Mouse (Mus musculus) neural tube, embryonic 13.5 days (tissue): Measurements from ENCODE around the gene Ghrl. TPM values are rescaled to one million over a fixed set of nuclear protein-coding genes. Genes with fewer than 3 reads are reported as not detected.
"Not testable (repeated sequence)": the region's sequence is repeated elsewhere in the genome, so short reads cannot be mapped to it uniquely, and the experiment has no call there.

Experiments
- ATAC-seq: fragments of 200-750 bp; cut with Nextera tagmentation; 2 replicates; pipeline ENCODE4 v1.8.0; 2017; ENCODE audit warnings: low read depth, mild to moderate bottlenecking, moderate TSS enrichment, moderate library complexity
- H3K27ac ChIP-seq: fragments of 300-500 bp; sonication (generic); replicated peaks from 2 replicates; pipeline ENCODE4 v1.5.1; 2015; ENCODE audit warnings: moderate library complexity, mild to moderate bottlenecking, inconsistent platforms
- H3K27me3 ChIP-seq: fragments of 300-500 bp; sonication (generic); 2 replicates; pipeline ENCODE4 v1.6.1; 2015; ENCODE audit warnings: mild to moderate bottlenecking, inconsistent platforms
- H3K36me3 ChIP-seq: fragments of 300-500 bp; sonication (generic); 2 replicates; pipeline ENCODE4 v1.6.1; 2015; ENCODE audit warnings: mild to moderate bottlenecking, inconsistent platforms
- H3K4me1 ChIP-seq: fragments of 300-500 bp; sonication (generic); replicated peaks from 2 replicates; pipeline ENCODE4 v1.6.1; 2015; ENCODE audit warnings: inconsistent platforms
- H3K4me2 ChIP-seq: fragments of 300-500 bp; sonication (generic); 2 replicates; pipeline ENCODE4 v1.6.1; 2015; ENCODE audit warnings: inconsistent platforms, mild to moderate bottlenecking, moderate library complexity
- H3K4me3 ChIP-seq: fragments of 300-500 bp; sonication (generic); 2 replicates; pipeline ENCODE4 v1.5.1; 2015; ENCODE audit warnings: mild to moderate bottlenecking, inconsistent platforms
- H3K9ac ChIP-seq: fragments of 300-500 bp; sonication (generic); 2 replicates; pipeline ENCODE4 v1.6.1; 2015; ENCODE audit warnings: moderate library complexity, mild to moderate bottlenecking, inconsistent platforms
- H3K9me3 ChIP-seq: fragments of 300-500 bp; sonication (generic); 2 replicates; pipeline ENCODE4 v1.6.1; 2016; ENCODE audit warnings: inconsistent platforms
- WGBS: fragments of 180-500 bp; shearing (Covaris S2); methylation state at CpG from one replicate; pipeline ENCODE4 v1.1.7; 2015; 5-methylcytosine and 5-hydroxymethylcytosine counted together
- microRNA-seq: library from miRNA; unstranded; fragments of <30 nt; microRNA quantifications from one replicate; pipeline ENCODE4, GENCODE M21; 2016
- polyA plus RNA-seq: library from polyadenylated mRNA; unstranded; fragments of >200 nt; fragmentation: Nextera tagmentation; extraction: Ambion mirVana; gene quantifications from 2 replicates; pipeline ENCODE4 v1.2.1, GENCODE M21; 2015

The Ghrl gene
- polyA plus RNA-seq, 1 experiment from 2014 or later, result 0.22 TPM

GRCm38 (mm10) chr6:113678246-113679012 lies 41.3 kb downstream of the Ghrl start:
- no peaks in the 10 kb centered on the region for H3K36me3 ChIP-seq
- no peaks in the 10 kb centered on the region for H3K9me3 ChIP-seq
- no peaks in the 10 kb centered on the region for H3K27me3 ChIP-seq
- H3K9ac ChIP-seq, result no peak overlapping the region
- ATAC-seq, result no peak
- no peak overlapping the region for H3K27ac ChIP-seq
- no peaks in the 10 kb centered on the region for H3K4me1 ChIP-seq
- WGBS, result 70% methylated on average over 14 of the region's 14 CpGs
- H3K4me2 ChIP-seq, result no peak overlapping the region
- H3K4me3 ChIP-seq, result no peak overlapping the region

- Histone ChIP-seq H3K9ac (no peak overlapping the region), H3K27ac (no peak overlapping the region), H3K4me2 (no peak overlapping the region), H3K4me3 (no peak overlapping the region), H3K27me3 (no peaks in the 10 kb centered on the region), H3K9me3 (no peaks in the 10 kb centered on the region), H3K4me1 (no peaks in the 10 kb centered on the region), H3K36me3 (no peaks in the 10 kb centered on the region)
- WGBS, result 82% methylated on average over 14 of the region's 14 CpGs
- no peak for ATAC-seq
These were observed 42.5 kb downstream of the Ghrl start for GRCm38 (mm10) chr6:113677070-113677734.

DNA sequence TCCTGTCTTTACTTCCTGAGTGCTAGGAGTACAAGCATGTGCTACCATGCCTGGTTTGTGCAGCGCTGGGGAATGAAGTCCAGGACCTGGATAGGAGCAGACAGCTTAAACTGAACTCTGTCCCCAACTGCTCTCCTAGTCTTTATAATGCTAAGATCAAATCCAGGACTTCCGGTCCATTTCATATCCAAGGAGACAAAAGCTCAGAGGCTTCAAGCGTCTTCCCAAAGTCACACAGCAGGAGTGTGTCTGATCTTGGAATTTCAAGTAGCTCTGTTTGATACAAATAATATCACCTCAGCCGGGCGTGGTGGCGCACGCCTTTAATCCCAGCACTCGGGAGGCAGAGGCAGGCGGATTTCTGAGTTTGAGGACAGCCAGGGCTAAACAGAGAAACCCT lies 43.7 kb downstream of the Ghrl start:
- H3K4me2 ChIP-seq, result no peak overlapping the region
- H3K9ac ChIP-seq, result no peak overlapping the region
- no peaks in the 10 kb centered on the region for H3K9me3 ChIP-seq
- no peaks in the 10 kb centered on the region for H3K36me3 ChIP-seq
- no peaks in the 10 kb centered on the region for H3K27me3 ChIP-seq
- H3K27ac ChIP-seq, result no peak overlapping the region
- H3K4me1 ChIP-seq, result no peaks in the 10 kb centered on the region
- no peak for ATAC-seq
- WGBS, result 91% methylated on average over 9 of the region's 9 CpGs
- H3K4me3 ChIP-seq, result no peak overlapping the region

- no peak overlapping the region for H3K4me3 ChIP-seq
- no peaks in the 10 kb centered on the region for H3K4me1 ChIP-seq
- no peaks in the 10 kb centered on the region for H3K27me3 ChIP-seq
- H3K9ac ChIP-seq, result no peak overlapping the region
- H3K27ac ChIP-seq, result no peak overlapping the region
- WGBS, result 83% methylated on average over 4 of the region's 4 CpGs
- H3K36me3 ChIP-seq, result no peaks in the 10 kb centered on the region
- ATAC-seq, result no peak
- no peaks in the 10 kb centered on the region for H3K9me3 ChIP-seq
- no peak overlapping the region for H3K4me2 ChIP-seq
These were observed 44.4 kb downstream of the Ghrl start for GRCm38 (mm10) chr6:113675234-113675633.

DNA sequence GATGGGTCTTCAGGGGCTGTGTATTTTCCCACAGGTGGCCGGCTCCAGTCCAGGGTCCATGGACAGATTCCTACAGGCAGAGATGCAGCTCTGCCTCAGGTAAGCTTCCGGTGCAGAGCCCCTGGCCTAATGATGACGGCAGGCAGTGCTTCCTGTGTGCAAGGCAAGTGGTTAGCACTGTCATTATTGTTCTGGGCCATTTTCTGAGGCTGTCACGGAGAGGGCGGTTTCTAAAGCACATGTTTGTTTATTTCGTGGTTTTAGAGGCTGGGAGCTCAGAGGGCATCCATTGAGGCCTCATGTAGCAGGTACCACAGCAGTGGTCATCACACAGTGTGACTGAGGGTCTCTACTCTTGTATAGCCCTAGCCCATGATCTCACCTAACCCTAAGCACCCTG lies 46.7 kb downstream of the Ghrl start:
- Histone ChIP-seq H3K36me3 (no peaks in the 10 kb centered on the region), H3K27me3 (no peaks in the 10 kb centered on the region), H3K4me2 (no peak overlapping the region), H3K9ac (no peak overlapping the region), H3K4me3 (no peak overlapping the region), H3K27ac (no peak overlapping the region), H3K9me3 (no peaks in the 10 kb centered on the region), H3K4me1 (peaks cover 8% of the 10 kb centered on the region)
- no peak for ATAC-seq
- WGBS, result 88% methylated on average over 6 of the region's 6 CpGs

GRCm38 (mm10) chr6:113672029-113672428 lies 47.7 kb downstream of the Ghrl start:
- H3K4me3 ChIP-seq, H3K9me3 ChIP-seq, H3K4me1 ChIP-seq, H3K27ac ChIP-seq, H3K27me3 ChIP-seq, H3K4me2 ChIP-seq, H3K9ac ChIP-seq, ATAC-seq, H3K36me3 ChIP-seq: not testable (repeated sequence)
- 88% methylated on average over 1 of the region's 1 CpGs for WGBS

GRCm38 (mm10) chr6:113669821-113670220 lies 49.9 kb downstream of the Ghrl start:
- Histone ChIP-seq H3K36me3 (no peaks in the 10 kb centered on the region), H3K4me3 (no peak overlapping the region), H3K9ac (no peak overlapping the region), H3K4me1 (peaks cover 8% of the 10 kb centered on the region), H3K4me2 (no peak overlapping the region), H3K9me3 (no peaks in the 10 kb centered on the region), H3K27ac (no peak overlapping the region), H3K27me3 (no peaks in the 10 kb centered on the region)
- no peak for ATAC-seq
- 77% methylated on average over 7 of the region's 7 CpGs for WGBS

DNA sequence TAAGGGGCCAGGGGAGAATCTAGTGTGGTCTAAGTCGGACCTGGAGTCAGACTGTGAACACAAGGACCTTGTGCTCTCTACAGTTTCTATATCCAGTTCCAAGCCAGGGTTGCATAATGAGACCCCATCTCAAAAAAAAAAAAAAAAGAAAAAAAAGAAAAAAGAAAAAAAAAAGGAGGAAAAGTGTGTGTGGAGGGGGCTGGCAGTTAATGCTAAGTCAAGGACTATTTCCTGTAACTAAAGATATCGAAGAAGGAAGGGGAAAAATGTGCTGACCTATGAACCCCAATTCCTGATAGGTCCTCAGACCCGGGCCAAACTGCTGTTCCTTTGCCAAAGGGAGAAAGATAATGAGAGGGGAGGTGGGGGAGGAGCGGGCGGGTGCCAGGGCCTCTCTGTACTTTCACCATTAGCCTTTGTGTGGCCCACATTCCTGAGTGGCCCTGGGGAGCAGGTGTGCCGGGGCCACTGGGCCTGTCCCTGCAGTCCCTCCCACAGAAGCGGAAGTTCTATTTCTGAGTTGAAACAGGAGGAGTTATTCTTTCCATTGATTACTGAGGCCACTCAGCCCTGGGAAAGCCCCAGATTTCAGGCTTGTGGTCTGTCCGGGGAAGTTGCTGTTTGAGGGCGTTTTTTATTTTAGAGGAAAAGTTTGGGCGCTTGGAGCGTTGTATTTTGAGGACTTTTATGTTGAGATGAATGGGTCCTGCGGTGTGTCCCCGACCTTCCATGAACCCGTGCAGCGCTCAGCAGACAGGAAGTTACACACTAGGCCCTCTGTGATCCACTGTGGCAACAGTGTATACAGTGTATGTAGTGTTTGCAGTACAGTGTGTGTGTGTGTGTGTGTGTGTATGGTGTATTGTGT lies 51.2 kb downstream of the Ghrl start:
- Histone ChIP-seq H3K4me3 (no peak overlapping the region), H3K9ac (no peak overlapping the region), H3K4me2 (no peak overlapping the region), H3K36me3 (no peaks in the 10 kb centered on the region), H3K4me1 (peaks cover 8% of the 10 kb centered on the region), H3K27ac (no peak overlapping the region), H3K9me3 (no peaks in the 10 kb centered on the region), H3K27me3 (no peaks in the 10 kb centered on the region)
- 41% methylated on average over 15 of the region's 15 CpGs for WGBS
- no peak for ATAC-seq

DNA sequence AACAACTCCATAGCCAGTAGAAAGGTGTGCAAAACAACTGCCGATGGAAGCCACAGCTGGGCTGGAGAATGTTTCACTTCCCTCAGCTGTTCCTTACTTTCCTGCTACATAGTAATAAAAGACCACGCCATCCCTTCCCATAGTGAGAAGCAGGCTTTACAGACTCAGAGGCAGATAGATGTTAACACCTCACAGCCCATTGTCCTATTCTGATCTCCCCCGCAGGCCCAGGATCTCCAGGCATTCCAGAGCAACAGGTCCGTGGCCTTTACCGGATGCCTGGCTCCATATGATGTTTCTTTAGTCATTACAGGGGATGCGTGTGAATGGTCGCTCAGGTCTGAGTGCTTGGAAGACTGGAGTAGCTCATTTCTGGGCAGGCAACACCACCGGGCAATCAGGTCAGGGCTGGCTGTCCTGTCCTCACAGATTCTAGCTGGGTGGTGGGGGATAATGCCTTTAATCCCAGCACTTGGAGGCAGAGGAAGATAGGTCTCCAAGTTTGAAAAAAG lies 52.0 kb downstream of the Ghrl start:
- Histone ChIP-seq H3K4me3 (no peak overlapping the region), H3K27me3 (no peaks in the 10 kb centered on the region), H3K9me3 (no peaks in the 10 kb centered on the region), H3K36me3 (no peaks in the 10 kb centered on the region), H3K4me1 (peaks cover 8% of the 10 kb centered on the region), H3K4me2 (no peak overlapping the region), H3K27ac (no peak overlapping the region), H3K9ac (no peak overlapping the region)
- WGBS, result 63% methylated on average over 8 of the region's 8 CpGs
- ATAC-seq, result no peak

Small RNA genes lying within 50 kb of the gene (microRNA-seq; reads per million reads assigned to microRNA genes)
- gene Mir7042, result not detected

Other genes starting within 250 kb of the Ghrl start
- gene Il17rc, start 248.5 kb downstream of the Ghrl start, polyA plus RNA-seq, result 2.1 and 2.9 TPM in 2 replicates
- gene Creld1, start 236.6 kb downstream of the Ghrl start, polyA plus RNA-seq, result 78.9 and 79.0 TPM in 2 replicates
- gene Prrt3, start 217.9 kb downstream of the Ghrl start, polyA plus RNA-seq, result 5.2 and 5.6 TPM in 2 replicates
- 103 and 108 TPM in 2 replicates for gene Emc3, start 188.2 kb downstream of the Ghrl start, polyA plus RNA-seq
- gene Fancd2, start 188.2 kb downstream of the Ghrl start, polyA plus RNA-seq, result 1.8 and 2.1 TPM in 2 replicates
- gene Fancd2os, start 119.2 kb downstream of the Ghrl start, polyA plus RNA-seq, result 0.18 TPM in 1 of 2 replicates, not detected in the other
- 241 and 242 TPM in 2 replicates for gene Brk1, start 115.1 kb downstream of the Ghrl start, polyA plus RNA-seq
- 65.9 and 66.8 TPM in 2 replicates for gene Vhl, start 95.9 kb downstream of the Ghrl start, polyA plus RNA-seq
- gene Irak2, start 81.4 kb downstream of the Ghrl start, polyA plus RNA-seq, result 2.5 and 2.7 TPM in 2 replicates
- gene Tatdn2, start 22.8 kb downstream of the Ghrl start, polyA plus RNA-seq, result 0.61 and 1.1 TPM in 2 replicates
- 218 and 236 TPM in 2 replicates for gene Sec13, start 20.9 kb upstream of the Ghrl start, polyA plus RNA-seq